Mouse (Mus musculus) limb, embryonic 14.5 days (tissue): Measurements from ENCODE around the gene Tmem131. TPM values are rescaled to one million over a fixed set of nuclear protein-coding genes. Genes with fewer than 3 reads are reported as not detected.

Source experiments
- ATAC-seq: fragments of 200-750 bp; cut with Nextera tagmentation; 2 replicates; pipeline ENCODE4 v1.8.0; 2017; ENCODE audit warnings: low read depth, moderate number of reproducible peaks, moderate TSS enrichment; ENCODE audit not compliant: low FRiP score
- DNase-seq: peaks from one replicate; pipeline ENCODE4 v3.0.0-alpha.2; 2015; ENCODE audit warnings: low spot score
- H3K27ac ChIP-seq: fragments of 300-500 bp; sonication (generic); replicated peaks from 2 replicates; pipeline ENCODE4 v1.5.1; 2014; ENCODE audit warnings: low read depth, mild to moderate bottlenecking, low read length, moderate library complexity, mixed read lengths
- H3K27me3 ChIP-seq: fragments of 300-500 bp; sonication (generic); 2 replicates; pipeline ENCODE4 v1.6.1; 2014; ENCODE audit warnings: low read length, mixed read lengths; ENCODE audit not compliant: control insufficient read depth, insufficient read depth
- H3K36me3 ChIP-seq: fragments of 300-500 bp; sonication (generic); 2 replicates; pipeline ENCODE4 v1.6.1; 2014; ENCODE audit warnings: mild to moderate bottlenecking, low read length, moderate library complexity, mixed read lengths; ENCODE audit not compliant: control insufficient read depth, insufficient read depth
- H3K4me1 ChIP-seq: fragments of 300-500 bp; sonication (generic); 2 replicates; pipeline ENCODE4 v1.6.1; 2014; ENCODE audit warnings: antibody characterized with exemption, low read length, mixed read lengths; ENCODE audit not compliant: control insufficient read depth, insufficient read depth
- H3K4me2 ChIP-seq: fragments of 300-500 bp; sonication (generic); replicated peaks from 2 replicates; pipeline ENCODE4 v1.6.1; 2014; ENCODE audit warnings: low read depth, mild to moderate bottlenecking, low read length, moderate library complexity; ENCODE audit not compliant: severe bottlenecking
- H3K4me3 ChIP-seq: fragments of 300-500 bp; sonication (generic); replicated peaks from 2 replicates; pipeline ENCODE4 v1.5.1; 2014; ENCODE audit warnings: low read length
- H3K9ac ChIP-seq: fragments of 300-500 bp; sonication (generic); 2 replicates; pipeline ENCODE4 v1.6.1; 2014; ENCODE audit warnings: mild to moderate bottlenecking, low read depth, low read length, moderate library complexity; ENCODE audit not compliant: severe bottlenecking
- H3K9me3 ChIP-seq: fragments of 300-500 bp; sonication (generic); 2 replicates; pipeline ENCODE4 v1.6.1; 2016; ENCODE audit warnings: low read length; ENCODE audit not compliant: control insufficient read depth
- POLR2A ChIP-seq: fragments of 200-500 bp; IDR thresholded peaks from 2 replicates; pipeline ENCODE4 v1.8.0; 2012; ENCODE audit warnings: inconsistent platforms, mild to moderate bottlenecking, moderate library complexity, borderline replicate concordance; ENCODE audit not compliant: insufficient read depth, insufficient read length; ENCODE audit errors: extremely low read depth
- WGBS: fragments of 180-500 bp; shearing (Covaris S2); extraction: QIAGEN DNeasy Blood & Tissue Kit; methylation state at CpG from one replicate; pipeline ENCODE4 v1.1.7; 2014; 5-methylcytosine and 5-hydroxymethylcytosine counted together
- polyA plus RNA-seq, 2 experiments: library from polyadenylated mRNA; depleted of rRNA in 1 of 2; stranded (reverse) in 1 of 2; unstranded in 1 of 2; fragments of >200 nt; fragmentation: Nextera tagmentation in 1 of 2; extraction: Ambion mirVana in 1 of 2; gene quantifications; 2 replicates each; pipeline versions ENCODE4 v1.2.1 to v1.2.3; 2012 to 2014

The Tmem131 gene
- polyA plus RNA-seq, 2 experiments, result 22.5 to 42.3 TPM

DNA sequence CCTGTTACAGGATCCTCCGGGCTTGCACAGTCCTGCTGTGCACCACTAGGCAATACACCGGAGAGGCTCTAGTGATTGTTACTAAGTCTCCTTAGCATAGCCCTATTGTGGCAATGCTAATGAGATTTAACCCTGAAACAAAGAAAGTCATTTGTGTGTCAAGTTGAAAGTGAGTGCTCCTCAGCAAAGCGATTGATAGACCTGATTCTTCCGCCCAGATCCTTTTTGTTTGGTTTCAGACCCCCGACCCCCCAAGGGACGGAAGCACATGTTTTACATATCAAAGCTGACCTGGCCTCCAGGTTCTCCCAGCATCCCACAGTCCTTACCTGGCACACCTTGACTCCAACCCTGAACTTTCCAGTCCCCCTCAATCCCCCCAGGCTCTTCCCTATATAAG is 42.4 kb upstream of the Tmem131 start:
- H3K36me3 ChIP-seq, result no peaks in the 10 kb centered on the region
- no peak for ATAC-seq
- H3K4me1 ChIP-seq, result peaks cover 3% of the 10 kb centered on the region; the same call in 1 of the 2 replicates
- no peak for DNase-seq
- no peak overlapping the region for H3K4me3 ChIP-seq
- H3K4me2 ChIP-seq, result no peak overlapping the region
- H3K27ac ChIP-seq, result no peak overlapping the region
- H3K9me3 ChIP-seq, result no peaks in the 10 kb centered on the region
- no peak for TF ChIP-seq POLR2A
- no peaks in the 10 kb centered on the region for H3K27me3 ChIP-seq
- 62% methylated on average over 6 of the region's 6 CpGs for WGBS
- no peak overlapping the region for H3K9ac ChIP-seq

- no peak for ATAC-seq
- 18% methylated on average over 6 of the region's 6 CpGs for WGBS
- no peaks in the 10 kb centered on the region for H3K27me3 ChIP-seq
These were observed 40.9 kb upstream of the Tmem131 start for GRCm38 (mm10) chr1:36984406-36984805.

DNA sequence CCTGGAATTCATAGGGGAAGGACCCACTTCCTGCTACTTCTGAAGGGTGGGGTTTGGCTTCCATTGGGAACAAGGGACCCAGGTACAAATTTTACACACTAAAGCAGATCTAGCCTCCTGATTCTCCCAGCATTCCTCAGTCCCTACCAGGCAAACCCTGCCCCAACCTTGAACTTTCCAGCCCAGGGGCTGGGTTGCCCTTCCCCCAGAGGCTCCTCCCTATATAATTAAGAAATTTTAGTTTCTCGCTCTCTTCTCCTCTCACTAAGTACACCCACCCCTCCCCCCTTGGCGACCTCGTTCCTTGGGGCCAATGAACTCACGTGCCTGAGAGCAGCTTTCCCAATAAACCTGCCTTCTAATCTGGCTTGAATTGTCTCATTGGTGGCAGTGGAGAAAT is 40.3 kb upstream of the Tmem131 start:
- whole genome bisulfite sequencing, result 16% methylated on average over 4 of the region's 4 CpGs
- Histone ChIP-seq H3K4me3 (no peak overlapping the region), H3K4me2 (no peak overlapping the region), H3K9ac (no peak overlapping the region), H3K4me1 (peaks cover 3% of the 10 kb centered on the region; the same call in 1 of the 2 replicates), H3K27ac (no peak overlapping the region), H3K27me3 (no peaks in the 10 kb centered on the region), H3K9me3 (no peaks in the 10 kb centered on the region), H3K36me3 (no peaks in the 10 kb centered on the region)
- ATAC-seq, result no peak
- no peak for TF ChIP-seq POLR2A
- no peak for DNase-seq

More at GRCm38 (mm10) chr1:36984406-36984805, 40.9 kb upstream of the Tmem131 start:
- DNase-seq, result no peak
- H3K36me3 ChIP-seq, result no peaks in the 10 kb centered on the region
- H3K4me1 ChIP-seq, result peaks cover 3% of the 10 kb centered on the region; the same call in 1 of the 2 replicates
- H3K27ac ChIP-seq, result no peak overlapping the region
- no peak for TF ChIP-seq POLR2A
- no peak overlapping the region for H3K4me2 ChIP-seq
- no peaks in the 10 kb centered on the region for H3K9me3 ChIP-seq
- no peak overlapping the region for H3K4me3 ChIP-seq
- no peak overlapping the region for H3K9ac ChIP-seq

DNA sequence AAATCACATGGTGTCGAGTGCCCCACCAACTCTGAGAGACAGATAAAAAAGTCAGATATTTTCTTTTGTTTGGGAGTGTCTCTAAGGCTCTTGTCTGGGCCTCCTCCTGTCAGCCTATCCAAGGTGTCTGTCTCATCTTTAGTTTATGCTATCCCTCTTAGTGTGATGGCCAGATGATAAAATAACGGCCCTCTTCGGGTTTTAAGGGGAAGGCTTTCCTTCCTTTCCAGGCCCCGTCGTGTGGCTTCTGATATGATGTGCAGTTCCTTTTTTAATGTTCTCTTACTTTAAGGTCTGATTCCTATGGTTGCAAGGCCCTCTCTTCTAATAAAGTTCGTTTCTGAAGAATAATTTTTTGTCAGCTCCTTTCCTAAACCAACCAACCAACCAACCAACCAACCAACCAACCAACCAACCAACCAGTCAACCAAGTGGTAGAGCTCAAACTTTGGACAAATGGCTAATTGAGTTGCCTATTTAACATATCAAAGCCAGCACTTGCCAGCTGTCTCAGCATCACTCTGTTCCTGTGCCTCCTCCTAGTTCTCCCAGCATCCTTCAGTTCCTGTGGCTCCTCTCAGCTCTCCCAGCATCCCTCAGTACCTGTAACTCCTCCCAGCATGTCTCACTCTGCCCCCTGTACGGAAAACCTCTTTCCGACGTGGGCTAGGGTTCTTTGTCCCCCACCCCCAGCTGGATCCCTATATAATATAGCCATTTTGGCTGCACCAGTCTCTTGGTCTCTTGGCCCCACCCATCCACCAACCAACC is 38.9 kb upstream of the Tmem131 start:
- no peak for ATAC-seq
- Histone ChIP-seq H3K9me3 (no peaks in the 10 kb centered on the region), H3K4me1 (peaks cover 3% of the 10 kb centered on the region; the same call in 1 of the 2 replicates), H3K27me3 (no peaks in the 10 kb centered on the region), H3K4me3 (no peak overlapping the region), H3K9ac (no peak overlapping the region), H3K27ac (no peak overlapping the region), H3K4me2 (no peak overlapping the region), H3K36me3 (no peaks in the 10 kb centered on the region)
- TF ChIP-seq POLR2A, result no peak
- no peak for DNase-seq
- WGBS, result 85% methylated on average over 9 of the region's 9 CpGs

DNA sequence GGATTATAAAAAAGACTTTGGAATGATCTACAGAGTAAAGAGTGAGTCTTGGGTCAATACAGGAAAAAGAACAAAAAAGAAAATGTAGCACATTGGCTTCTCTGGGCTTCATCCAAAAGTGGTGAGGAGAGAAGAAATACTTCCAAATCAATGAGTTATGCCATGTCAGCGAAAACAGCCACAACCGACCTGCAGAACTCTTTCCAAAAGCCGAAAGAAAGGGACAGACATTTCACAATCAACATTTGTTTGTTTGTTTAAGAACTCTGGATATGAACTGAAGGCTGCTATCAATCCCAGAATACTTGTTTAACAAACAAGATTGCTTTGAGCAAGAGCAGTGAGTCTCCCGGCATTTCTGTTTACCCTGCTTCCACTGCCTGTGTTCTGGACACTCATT is 33.3 kb upstream of the Tmem131 start:
- Histone ChIP-seq H3K27ac (no peak overlapping the region), H3K27me3 (no peaks in the 10 kb centered on the region), H3K4me1 (no peaks in the 10 kb centered on the region), H3K4me3 (no peak overlapping the region), H3K9ac (no peak overlapping the region), H3K36me3 (no peaks in the 10 kb centered on the region), H3K9me3 (no peaks in the 10 kb centered on the region), H3K4me2 (no peak overlapping the region)
- TF ChIP-seq POLR2A, result no peak
- no peak for ATAC-seq
- 90% methylated on average over 4 of the region's 4 CpGs for WGBS
- no peak for DNase-seq
